Mouse (Mus musculus) MN1 (cell line): Measurements from ENCODE around the gene Olfr740.

Source experiments
- DNase-seq: peaks from one replicate; pipeline ENCODE4 v3.0.0-alpha.2; 2016; ENCODE audit warnings: low spot score

The Olfr740 gene

GRCm38 (mm10) chr14:50445245-50445644 is at the start of gene Olfr740:
Gene Olfr740 (plus strand): TSS chr14:50445545.
- DNase-seq = no peak

GRCm38 (mm10) chr14:50407268-50407667 is 38.1 kb upstream of the Olfr740 start, which contains the start of gene Olfr738:
Gene Olfr738 (plus strand): TSS chr14:50407568.
- no peak for DNase-seq

GRCm38 (mm10) chr14:50418326-50418725 is 27.0 kb upstream of the Olfr740 start, which contains the start of gene Olfr739:
Gene Olfr739 (plus strand): TSS chr14:50418626.
- DNase-seq = no peak

- no peak for DNase-seq
Measured at GRCm38 (mm10) chr14:50472438-50472837, 27.1 kb downstream of the Olfr740 start, which contains the start of gene Olfr741. Gene Olfr741 (plus strand): TSS chr14:50472738.

- no peak for DNase-seq
Measured at GRCm38 (mm10) chr14:50478406-50478805, 33.1 kb downstream of the Olfr740 start.

GRCm38 (mm10) chr14:50503300-50503699 is 58.0 kb downstream of the Olfr740 start, which contains the start of gene Olfr742:
Gene Olfr742 (plus strand): TSS chr14:50503600.
- no peak for DNase-seq
